Mouse (Mus musculus) gastrocnemius, postnatal 36 days (tissue): Measurements from ENCODE around the gene Ptp4a2. TPM values are rescaled to one million over a fixed set of nuclear protein-coding genes. Genes with fewer than 3 reads are reported as not detected.
"Not testable (repeated sequence)": the region's sequence is repeated elsewhere in the genome, so short reads cannot be mapped to it uniquely, and the experiment has no call there.

ENCODE experiments used
- DNase-seq, 2 experiments: peaks; one replicate each; pipeline ENCODE4 v3.0.0; 2022
- intact Hi-C: fragments of 180-260 bp; cut with DNase I; formaldehyde crosslinking; loops from one replicate; pipeline ENCODE4 v1.15.1; 2025
- long read RNA-seq, 2 experiments: library from polyadenylated mRNA; stranded (forward); transcript quantifications; one replicate each; pipeline ENCODE4 v2.0.0; 2021
- total RNA-seq, 2 experiments: library from RNA; stranded (reverse); gene quantifications; 2 replicates each; pipeline ENCODE4 v1.2.3; 2021

Gene Ptp4a2
- 100 to 1,000 TPM; 615 to 657 TPM for total RNA-seq
- long read RNA-seq, experiment 1, transcript Ptp4a2-201 (6 exons, 3,646 nt) = major isoform, 76 of 743 reads
- long read RNA-seq, experiment 1, transcript Ptp4a2-207 (6 exons, 3,382 nt) = minor isoform, 57 of 743 reads
- long read RNA-seq, experiment 1, partial matches to known transcripts = 590 of 743 reads
- long read RNA-seq, experiment 1, other reads (novel, unspliced or antisense) = 20 of 743 reads
- long read RNA-seq, experiment 2, transcript Ptp4a2-201 (6 exons, 3,646 nt) = major isoform, 134 of 840 reads
- long read RNA-seq, experiment 2, transcript Ptp4a2-207 (6 exons, 3,382 nt) = minor isoform, 93 of 840 reads
- long read RNA-seq, experiment 2, partial matches to known transcripts = 20 of 840 reads
- long read RNA-seq, experiment 2, other reads (novel, unspliced or antisense) = 593 of 840 reads

GRCm38 (mm10) chr4:129810798-129811604, at the start of gene Ptp4a2:
TSS of gene Ptp4a2 (plus strand) at chr4:129811219.
- intact Hi-C loops = no loop called here
- DNase-seq = peak; percentile 32 to 33

- no peak for DNase-seq
- intact Hi-C loops = no loop called here
Measured at GRCm38 (mm10) chr4:129761606-129762005, 49.4 kb upstream of the Ptp4a2 start.

GRCm38 (mm10) chr4:129762496-129762895, 48.5 kb upstream of the Ptp4a2 start:
- DNase-seq, intact Hi-C loops: not testable (repeated sequence)

GRCm38 (mm10) chr4:129765351-129765750, 45.7 kb upstream of the Ptp4a2 start:
- intact Hi-C loops = no loop called here
- no peak for DNase-seq

GRCm38 (mm10) chr4:129767782-129768181, 43.2 kb upstream of the Ptp4a2 start:
- intact Hi-C loops = no loop called here
- no peak for DNase-seq

GRCm38 (mm10) chr4:129768742-129769141, 42.3 kb upstream of the Ptp4a2 start:
- intact Hi-C loops, DNase-seq: not testable (repeated sequence)

- intact Hi-C loops = no loop called here
- no peak for DNase-seq
Measured at GRCm38 (mm10) chr4:129770600-129770999, 40.4 kb upstream of the Ptp4a2 start.

GRCm38 (mm10) chr4:129771314-129771671, 39.7 kb upstream of the Ptp4a2 start:
- intact Hi-C loops = no loop called here
- no peak for DNase-seq

- intact Hi-C loops = no loop called here
- DNase-seq = no peak
Measured at GRCm38 (mm10) chr4:129771672-129772521, 39.1 kb upstream of the Ptp4a2 start.

GRCm38 (mm10) chr4:129781881-129782675, 28.9 kb upstream of the Ptp4a2 start:
- intact Hi-C loops = loop anchor here (5.0 kb wide), 1 partner anchor 80 kb away; no protein-coding TSS in a partner anchor

GRCm38 (mm10) chr4:129782857-129783331, 28.1 kb upstream of the Ptp4a2 start:
- intact Hi-C loops = loop anchor here (5.0 kb wide), 1 partner anchor 81 kb away; no protein-coding TSS in a partner anchor
- DNase-seq = no peak

More at GRCm38 (mm10) chr4:129781881-129782675, 28.9 kb upstream of the Ptp4a2 start:
- peak in 1 of 2 experiments; percentile 7 for DNase-seq

GRCm38 (mm10) chr4:129783506-129783905, 27.5 kb upstream of the Ptp4a2 start:
- no peak for DNase-seq
- intact Hi-C loops = loop anchor here (5.0 kb wide), 1 partner anchor 81 kb away; no protein-coding TSS in a partner anchor

GRCm38 (mm10) chr4:129785178-129785577, 25.8 kb upstream of the Ptp4a2 start:
- intact Hi-C loops = loop anchor here (1.0 kb wide), 1 partner anchor 143 kb away; no protein-coding TSS in a partner anchor
- peak; percentile 28 to 40 for DNase-seq

- DNase-seq = no peak
- intact Hi-C loops = no loop called here
Measured at GRCm38 (mm10) chr4:129788693-129789092, 22.3 kb upstream of the Ptp4a2 start.

- intact Hi-C loops = no loop called here
- DNase-seq = no peak
Measured at GRCm38 (mm10) chr4:129789635-129790034, 21.4 kb upstream of the Ptp4a2 start.

- intact Hi-C loops = no loop called here
- DNase-seq = no peak
Measured at GRCm38 (mm10) chr4:129790475-129790874, 20.5 kb upstream of the Ptp4a2 start.

- intact Hi-C loops = no loop called here
- DNase-seq = no peak
Measured at GRCm38 (mm10) chr4:129791399-129791798, 19.6 kb upstream of the Ptp4a2 start.

GRCm38 (mm10) chr4:129792666-129793202, 18.3 kb upstream of the Ptp4a2 start:
- no peak for DNase-seq
- intact Hi-C loops = no loop called here
